Mouse (Mus musculus) liver, embryonic 12.5 days (tissue): ENCODE measurements around the gene Prss54. TPM values are rescaled to one million over a fixed set of nuclear protein-coding genes. Genes with fewer than 3 reads are reported as not detected.
A peak's percentile ranks its signal among the peaks of the same experiment; 100 is the strongest.

Experiments
- ATAC-seq: fragments of 200-750 bp; cut with Nextera tagmentation; 2 replicates; pipeline ENCODE4 v1.8.0; 2017; ENCODE audit warnings: moderate number of reproducible peaks, mild to moderate bottlenecking, moderate library complexity
- H3K27ac ChIP-seq: fragments of 300-500 bp; sonication (generic); 2 replicates; pipeline ENCODE4 v1.5.1; 2016; ENCODE audit warnings: mild to moderate bottlenecking
- H3K27me3 ChIP-seq: fragments of 300-500 bp; sonication (generic); replicated peaks from 2 replicates; pipeline ENCODE4 v1.6.1; 2016; ENCODE audit warnings: mild to moderate bottlenecking, moderate library complexity
- H3K36me3 ChIP-seq: fragments of 300-500 bp; sonication (generic); 2 replicates; pipeline ENCODE4 v1.6.1; 2016; ENCODE audit warnings: mild to moderate bottlenecking, moderate library complexity
- H3K4me1 ChIP-seq: fragments of 300-500 bp; sonication (generic); 2 replicates; pipeline ENCODE4 v1.6.1; 2016
- H3K4me2 ChIP-seq: fragments of 300-500 bp; sonication (generic); 2 replicates; pipeline ENCODE4 v1.6.1; 2016; ENCODE audit warnings: mild to moderate bottlenecking, moderate library complexity
- H3K4me3 ChIP-seq: fragments of 300-500 bp; sonication (generic); 2 replicates; pipeline ENCODE4 v1.5.1; 2016; ENCODE audit warnings: mild to moderate bottlenecking, moderate library complexity
- H3K9ac ChIP-seq: fragments of 300-500 bp; sonication (generic); 2 replicates; pipeline ENCODE4 v1.6.1; 2016; ENCODE audit warnings: mild to moderate bottlenecking, moderate library complexity
- H3K9me3 ChIP-seq: fragments of 300-500 bp; sonication (generic); replicated peaks from 2 replicates; pipeline ENCODE4 v1.6.1; 2016; ENCODE audit warnings: mild to moderate bottlenecking, moderate library complexity
- WGBS: fragments of 180-500 bp; shearing (Covaris S2); methylation state at CpG from one replicate; pipeline ENCODE4 v1.1.7; 2016; ENCODE audit not compliant: insufficient replicate concordance; 5-methylcytosine and 5-hydroxymethylcytosine counted together
- polyA plus RNA-seq: library from polyadenylated mRNA; unstranded; fragments of >200 nt; fragmentation: Nextera tagmentation; extraction: Ambion mirVana; gene quantifications from 2 replicates; pipeline ENCODE4 v1.2.1, GENCODE M21; 2016

Prss54 gene
- polyA plus RNA-seq, 1 experiment from 2014 or later: not detected

GRCm38 (mm10) chr8:95595131-95595530, 19.0 kb upstream of the Prss54 start:
- H3K9ac ChIP-seq: no peak overlapping the region
- no peaks in the 10 kb centered on the region for H3K36me3 ChIP-seq
- no peaks in the 10 kb centered on the region for H3K27me3 ChIP-seq
- peaks cover 48% of the 10 kb centered on the region for H3K4me1 ChIP-seq
- H3K27ac ChIP-seq: no peak overlapping the region
- WGBS: 74% methylated on average over 14 of the region's 14 CpGs
- 0 out of 2 replicates have a peak, but pooled peaks cover 3% of the 10 kb centered on the region for H3K9me3 ChIP-seq
- no peak overlapping the region for H3K4me2 ChIP-seq
- H3K4me3 ChIP-seq: no peak overlapping the region
- ATAC-seq: no peak

- 0 out of 2 replicates have a peak, but pooled peaks cover 3% of the 10 kb centered on the region for H3K9me3 ChIP-seq
- H3K36me3 ChIP-seq: no peaks in the 10 kb centered on the region
- no peak overlapping the region for H3K4me2 ChIP-seq
- H3K9ac ChIP-seq: no peak overlapping the region
- ATAC-seq: no peak
- H3K4me3 ChIP-seq: no peak overlapping the region
- peak overlapping the region; percentile 55 for H3K27ac ChIP-seq
- no peaks in the 10 kb centered on the region for H3K27me3 ChIP-seq
- WGBS: 86% methylated on average over 7 of the region's 7 CpGs
- peaks cover 48% of the 10 kb centered on the region for H3K4me1 ChIP-seq
Measured at GRCm38 (mm10) chr8:95593439-95594393, 17.6 kb upstream of the Prss54 start.

GRCm38 (mm10) chr8:95592131-95592780, 16.1 kb upstream of the Prss54 start:
- Histone ChIP-seq H3K27ac (peak overlapping the region; percentile 84), H3K27me3 (no peaks in the 10 kb centered on the region), H3K9ac (no peak overlapping the region), H3K36me3 (no peaks in the 10 kb centered on the region), H3K4me3 (no peak overlapping the region), H3K4me2 (peak overlapping the region; percentile 34), H3K9me3 (0 out of 2 replicates have a peak, but pooled peaks cover 3% of the 10 kb centered on the region), H3K4me1 (peaks cover 48% of the 10 kb centered on the region)
- WGBS: 35% methylated on average over 12 of the region's 12 CpGs
- ATAC-seq: peak; percentile 89

GRCm38 (mm10) chr8:95590539-95590938, 14.4 kb upstream of the Prss54 start:
- Histone ChIP-seq H3K9me3 (0 out of 2 replicates have a peak, but pooled peaks cover 3% of the 10 kb centered on the region), H3K36me3 (no peaks in the 10 kb centered on the region), H3K9ac (no peak overlapping the region), H3K4me2 (no peak overlapping the region), H3K4me3 (no peak overlapping the region), H3K27ac (no peak overlapping the region), H3K4me1 (peaks cover 38% of the 10 kb centered on the region), H3K27me3 (no peaks in the 10 kb centered on the region; the same call in 1 of the 2 replicates)
- no peak for ATAC-seq
- WGBS: 84% methylated on average over 4 of the region's 4 CpGs

GRCm38 (mm10) chr8:95589282-95589681, 13.1 kb upstream of the Prss54 start:
- 0 out of 2 replicates have a peak, but pooled peaks cover 3% of the 10 kb centered on the region for H3K9me3 ChIP-seq

GRCm38 (mm10) chr8:95587339-95587738, 11.2 kb upstream of the Prss54 start:
- 81% methylated on average over 1 of the region's 1 CpGs for WGBS
- Histone ChIP-seq H3K9me3 (no peaks in the 10 kb centered on the region), H3K36me3 (no peaks in the 10 kb centered on the region), H3K4me3 (no peak overlapping the region), H3K4me1 (peaks cover 17% of the 10 kb centered on the region), H3K4me2 (no peak overlapping the region), H3K9ac (no peak overlapping the region), H3K27ac (no peak overlapping the region), H3K27me3 (no peaks in the 10 kb centered on the region; the same call in 1 of the 2 replicates)
- ATAC-seq: no peak

More at GRCm38 (mm10) chr8:95589282-95589681, 13.1 kb upstream of the Prss54 start:
- Histone ChIP-seq H3K4me2 (no peak overlapping the region), H3K27ac (no peak overlapping the region), H3K9ac (no peak overlapping the region), H3K27me3 (no peaks in the 10 kb centered on the region; the same call in 1 of the 2 replicates), H3K4me1 (peaks cover 35% of the 10 kb centered on the region), H3K4me3 (no peak overlapping the region), H3K36me3 (no peaks in the 10 kb centered on the region)
- ATAC-seq: no peak
- 56% methylated on average over 10 of the region's 10 CpGs for WGBS

DNA sequence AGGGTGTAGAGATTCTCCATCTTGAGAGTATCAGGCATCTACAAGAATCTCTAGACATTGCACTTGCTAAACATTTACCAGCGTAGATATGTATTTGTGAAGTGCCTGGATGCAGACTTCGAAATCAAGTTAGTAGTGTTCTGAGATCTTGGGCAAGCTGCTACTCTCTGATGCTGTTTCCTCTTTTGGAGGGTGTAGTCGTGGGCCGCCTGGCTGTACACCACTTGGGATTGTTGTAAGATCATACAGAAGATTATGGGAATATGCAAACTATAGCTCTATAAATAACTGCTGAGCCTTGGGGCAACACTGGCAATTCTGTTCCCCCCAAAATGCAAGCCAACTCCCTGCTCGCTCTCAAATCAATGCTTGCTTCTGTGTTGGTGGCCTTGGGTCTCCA, 3.0 kb downstream of the Prss54 start:
- no peak overlapping the region for H3K4me3 ChIP-seq
- no peak overlapping the region for H3K9ac ChIP-seq
- no peak for ATAC-seq
- 65% methylated on average over 5 of the region's 5 CpGs for WGBS
- H3K36me3 ChIP-seq: no peaks in the 10 kb centered on the region
- no peak overlapping the region for H3K27ac ChIP-seq
- H3K4me2 ChIP-seq: no peak overlapping the region
- H3K27me3 ChIP-seq: peaks cover 6% of the 10 kb centered on the region; the same call in 1 of the 2 replicates
- H3K4me1 ChIP-seq: no peaks in the 10 kb centered on the region
- H3K9me3 ChIP-seq: no peaks in the 10 kb centered on the region

DNA sequence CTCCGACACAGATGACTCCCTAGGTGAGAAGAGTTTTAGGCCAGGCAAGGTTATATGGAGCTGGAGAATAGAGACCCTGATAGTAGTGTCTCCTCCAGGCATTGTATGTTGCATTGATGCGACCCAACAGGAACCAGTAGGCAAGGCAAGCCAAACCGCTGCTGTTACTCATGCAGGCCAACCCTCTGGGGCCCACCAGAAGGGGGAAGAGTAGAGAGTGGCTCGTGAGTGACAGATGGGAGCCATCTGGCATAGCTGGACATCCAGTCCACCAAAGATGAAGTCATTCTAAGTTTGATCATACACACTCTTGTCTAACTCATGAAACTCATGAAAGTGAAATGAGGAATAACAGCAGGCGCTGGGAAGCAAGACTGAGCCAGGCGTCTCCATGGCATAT, 9.3 kb downstream of the Prss54 start:
- 76% methylated on average over 6 of the region's 6 CpGs for WGBS
- Histone ChIP-seq H3K4me3 (no peak overlapping the region), H3K9ac (no peak overlapping the region), H3K4me2 (no peak overlapping the region), H3K9me3 (no peaks in the 10 kb centered on the region), H3K36me3 (no peaks in the 10 kb centered on the region), H3K4me1 (no peaks in the 10 kb centered on the region), H3K27ac (no peak overlapping the region), H3K27me3 (no peaks in the 10 kb centered on the region)
- no peak for ATAC-seq

- Histone ChIP-seq H3K36me3 (no peaks in the 10 kb centered on the region), H3K27ac (no peak overlapping the region), H3K4me3 (no peak overlapping the region), H3K4me1 (no peaks in the 10 kb centered on the region), H3K4me2 (no peak overlapping the region), H3K27me3 (no peaks in the 10 kb centered on the region), H3K9ac (no peak overlapping the region), H3K9me3 (no peaks in the 10 kb centered on the region)
- WGBS: 61% methylated on average over 4 of the region's 4 CpGs
- ATAC-seq: no peak
Measured at GRCm38 (mm10) chr8:95566217-95566616, 9.9 kb downstream of the Prss54 start.

DNA sequence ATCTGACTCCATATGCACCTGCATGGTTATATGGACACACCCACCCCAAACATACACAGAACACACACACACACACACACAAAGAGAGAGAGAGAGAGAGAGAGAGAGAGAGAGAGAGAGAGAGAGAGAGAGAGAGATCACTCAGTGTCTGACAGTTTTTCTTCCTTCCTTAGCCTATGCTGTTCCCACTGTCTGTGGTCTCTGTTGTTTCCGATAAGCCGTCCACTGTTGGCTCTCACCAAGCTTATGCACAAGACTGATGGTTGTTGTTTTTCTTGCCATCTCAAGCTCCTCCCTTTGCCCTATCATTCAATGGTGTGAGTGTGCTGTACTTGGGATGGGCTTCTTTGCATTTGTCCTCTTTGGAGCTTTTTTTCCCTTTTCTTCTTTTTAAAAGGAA, 20.2 kb downstream of the Prss54 start:
- Histone ChIP-seq H3K4me2 (no peak overlapping the region), H3K9ac (no peak overlapping the region), H3K27ac (no peak overlapping the region), H3K27me3 (no peaks in the 10 kb centered on the region), H3K4me1 (no peaks in the 10 kb centered on the region), H3K9me3 (no peaks in the 10 kb centered on the region), H3K36me3 (no peaks in the 10 kb centered on the region), H3K4me3 (no peak overlapping the region)
- peak; percentile 66; the same call in 1 of the 2 replicates for ATAC-seq
- 57% methylated on average over 2 of the region's 2 CpGs for WGBS

DNA sequence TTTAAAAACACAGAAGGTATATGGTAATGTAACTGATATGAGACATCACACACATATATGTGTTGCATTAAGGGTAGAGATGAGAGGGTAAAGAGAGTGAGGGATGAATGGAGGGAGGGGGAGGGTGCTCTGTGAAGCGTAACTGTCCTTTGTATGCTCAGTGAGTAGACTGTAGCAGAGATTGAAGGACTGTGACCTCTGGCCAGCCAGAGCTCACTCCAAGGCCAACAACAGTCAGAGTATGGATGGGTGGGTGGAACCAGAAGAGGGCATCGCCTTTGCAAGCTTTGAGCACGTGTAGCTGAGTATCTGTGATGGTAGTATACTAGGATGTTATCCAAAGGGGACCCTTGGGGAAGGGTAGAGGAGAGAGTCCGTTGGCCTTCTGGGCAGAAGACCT, 24.6 kb downstream of the Prss54 start:
- H3K4me1 ChIP-seq: no peaks in the 10 kb centered on the region
- H3K4me3 ChIP-seq: no peak overlapping the region
- H3K27me3 ChIP-seq: no peaks in the 10 kb centered on the region
- H3K27ac ChIP-seq: no peak overlapping the region
- no peak overlapping the region for H3K4me2 ChIP-seq
- peak; percentile 57; the same call in 1 of the 2 replicates for ATAC-seq
- H3K9me3 ChIP-seq: no peaks in the 10 kb centered on the region
- H3K9ac ChIP-seq: no peak overlapping the region
- WGBS: 52% methylated on average over 4 of the region's 4 CpGs
- no peaks in the 10 kb centered on the region for H3K36me3 ChIP-seq
